Mouse (Mus musculus): ENCODE data around the gene Gmds. TPM values are rescaled to one million over a fixed set of nuclear protein-coding genes. Genes with fewer than 3 reads are reported as not detected.

Gmds gene
- polyA plus RNA-seq, 1 experiment from 2014 or later: 29.7 TPM

DNA sequence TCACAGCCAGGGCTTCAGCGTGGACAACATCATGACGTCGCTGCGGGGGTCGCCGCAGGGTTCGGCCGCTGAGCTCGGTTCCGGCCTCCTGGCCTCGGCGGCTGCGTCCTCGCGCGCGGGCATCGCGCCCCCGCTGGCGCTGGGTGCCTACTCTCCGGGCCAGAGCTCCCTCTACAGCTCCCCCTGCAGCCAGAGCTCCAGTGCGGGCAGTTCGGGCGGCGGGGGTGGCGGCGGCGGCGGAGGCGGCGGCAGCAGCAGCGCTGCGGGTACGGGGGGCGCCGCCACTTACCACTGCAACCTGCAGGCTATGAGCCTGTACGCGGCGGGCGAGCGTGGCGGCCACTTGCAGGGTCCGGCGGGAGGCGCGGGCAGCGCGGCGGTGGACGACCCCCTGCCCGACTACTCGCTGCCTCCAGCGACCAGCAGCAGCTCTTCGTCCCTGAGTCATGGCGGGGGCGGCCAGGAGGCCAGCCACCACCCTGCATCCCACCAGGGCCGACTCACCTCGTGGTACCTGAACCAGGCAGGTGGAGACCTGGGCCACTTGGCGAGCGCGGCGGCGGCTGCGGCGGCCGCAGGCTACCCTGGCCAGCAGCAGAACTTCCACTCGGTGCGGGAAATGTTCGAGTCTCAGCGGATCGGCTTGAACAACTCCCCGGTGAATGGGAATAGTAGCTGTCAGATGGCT is 530.3 kb downstream of the Gmds start:
- WGBS: under 1% methylated on average over 70 of the region's 73 CpGs
- DNase-seq (ENCODE audit: low spot score): peak; percentile 73

DNA sequence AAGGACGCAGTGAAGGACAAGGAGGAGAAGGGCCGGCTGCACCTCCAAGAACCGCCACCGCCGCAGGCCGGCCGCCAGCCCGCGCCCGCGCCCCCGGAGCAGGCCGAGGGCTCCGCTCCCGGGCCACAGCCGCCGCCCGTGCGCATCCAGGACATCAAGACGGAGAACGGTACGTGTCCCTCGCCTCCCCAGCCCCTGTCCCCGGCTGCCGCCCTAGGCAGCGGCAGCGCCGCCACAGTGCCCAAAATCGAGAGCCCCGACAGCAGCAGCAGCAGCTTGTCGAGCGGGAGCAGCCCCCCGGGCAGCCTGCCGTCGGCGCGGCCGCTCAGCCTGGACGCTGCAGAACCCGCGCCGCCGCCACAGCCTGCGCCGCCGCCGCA is 530.8 kb downstream of the Gmds start:
- no peak for DNase-seq (ENCODE audit: low spot score)
- peaks cover 72% of the 10 kb centered on the region for H3K4me1 ChIP-seq
- no peaks in the 10 kb centered on the region for H3K9me3 ChIP-seq
- under 1% methylated on average over 47 of the region's 47 CpGs for WGBS
- H3K36me3 ChIP-seq (replicated peaks): peaks cover 21% of the 10 kb centered on the region
- H3K27me3 ChIP-seq (replicated peaks; ENCODE audit: low read depth, poor library complexity, severe bottlenecking): peaks cover 99% of the 10 kb centered on the region
- H3K4me3 ChIP-seq: peak overlapping the region; percentile 77
- H3K27ac ChIP-seq (replicated peaks): peak overlapping the region; percentile 95

More for the DNA sequence above, 530.3 kb downstream of the Gmds start:
- H3K4me1 ChIP-seq: peaks cover 72% of the 10 kb centered on the region
- peak overlapping the region; percentile 77 for H3K4me3 ChIP-seq
- H3K27me3 ChIP-seq (replicated peaks; ENCODE audit: low read depth, poor library complexity, severe bottlenecking): peaks cover 99% of the 10 kb centered on the region
- H3K27ac ChIP-seq (replicated peaks): peak overlapping the region; percentile 95
- H3K9me3 ChIP-seq: no peaks in the 10 kb centered on the region
- H3K36me3 ChIP-seq (replicated peaks): peaks cover 21% of the 10 kb centered on the region

DNA sequence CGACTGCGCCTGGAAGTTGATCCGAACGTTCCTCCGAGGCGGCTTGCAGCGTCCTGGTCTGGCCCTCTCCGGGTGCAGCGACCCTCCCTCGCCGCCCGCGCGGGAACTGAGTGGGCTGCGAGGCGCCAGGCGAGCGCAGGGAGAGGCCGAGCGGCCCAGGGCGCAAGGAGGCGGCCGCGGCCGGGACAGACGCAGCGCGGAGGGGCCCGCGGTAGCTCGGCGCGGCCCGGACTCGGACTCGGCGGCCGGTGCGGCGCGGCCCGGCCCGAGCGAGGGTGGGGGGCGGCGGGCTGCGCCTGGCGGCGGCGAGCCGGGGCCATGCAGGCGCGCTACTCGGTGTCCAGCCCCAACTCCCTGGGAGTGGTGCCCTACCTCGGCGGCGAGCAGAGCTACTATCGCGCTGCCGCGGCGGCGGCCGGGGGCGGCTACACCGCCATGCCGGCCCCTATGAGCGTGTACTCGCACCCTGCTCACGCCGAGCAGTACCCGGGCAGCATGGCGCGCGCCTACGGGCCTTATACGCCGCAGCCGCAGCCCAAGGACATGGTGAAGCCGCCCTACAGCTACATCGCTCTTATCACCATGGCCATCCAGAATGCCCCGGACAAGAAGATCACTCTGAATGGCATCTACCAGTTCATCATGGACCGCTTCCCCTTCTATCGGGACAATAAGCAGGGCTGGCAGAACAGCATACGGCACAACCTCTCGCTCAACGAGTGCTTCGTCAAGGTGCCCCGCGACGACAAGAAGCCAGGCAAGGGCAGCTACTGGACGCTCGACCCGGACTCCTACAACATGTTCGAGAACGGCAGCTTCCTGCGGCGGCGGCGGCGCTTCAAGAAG is 531.4 kb downstream of the Gmds start:
- Histone ChIP-seq H3K9me3 (no peaks in the 10 kb centered on the region), H3K4me1 (peaks cover 75% of the 10 kb centered on the region), H3K36me3 (replicated peaks) (peaks cover 21% of the 10 kb centered on the region), H3K27ac (replicated peaks) (peak overlapping the region; percentile 95), H3K27me3 (replicated peaks; ENCODE audit: low read depth, poor library complexity, severe bottlenecking) (peaks cover 99% of the 10 kb centered on the region), H3K4me3 (peak overlapping the region; percentile 77)
- under 1% methylated on average over 101 of the region's 101 CpGs for WGBS
- DNase-seq (ENCODE audit: low spot score): peak; percentile 76

DNA sequence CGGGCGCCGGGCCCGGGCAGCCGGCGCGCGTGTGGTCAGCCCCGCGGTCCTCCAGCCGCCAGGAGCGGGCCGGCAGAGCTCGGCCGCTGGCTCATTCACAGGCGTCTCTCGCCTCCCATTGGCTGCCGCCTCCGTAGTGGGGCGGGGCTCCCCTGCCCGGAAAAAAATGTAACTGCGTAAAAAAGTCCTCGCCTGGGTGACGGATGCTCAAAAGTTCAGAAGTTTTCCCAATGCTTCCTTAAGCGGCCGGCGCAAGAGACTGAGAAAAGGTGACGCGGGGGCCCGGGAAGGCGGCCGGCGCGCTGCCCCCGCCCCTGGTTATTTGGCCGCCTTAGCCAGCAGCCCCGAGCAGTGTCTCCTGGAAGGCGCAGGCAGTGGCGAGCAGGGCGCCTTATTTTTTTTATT is 532.1 kb downstream of the Gmds start, which contains the start of gene Foxc1:
Foxc1 (plus strand) TSS at position 206 of the 405 bp plus-strand sequence.
- Histone ChIP-seq H3K4me3 (peak within 1 kb of the TSS; percentile 77), H3K27me3 (replicated peaks; ENCODE audit: low read depth, poor library complexity, severe bottlenecking) (peaks cover 99% of the 10 kb centered on the region), H3K4me1 (peaks cover 76% of the 10 kb centered on the region), H3K9me3 (no peaks in the 10 kb centered on the region), H3K27ac (replicated peaks) (peak within 1 kb of the TSS; percentile 95), H3K36me3 (replicated peaks) (peaks cover 15% of the 10 kb centered on the region)
- under 1% methylated on average over 40 of the region's 40 CpGs for WGBS
- DNase-seq (ENCODE audit: low spot score): peak; percentile 93

DNA sequence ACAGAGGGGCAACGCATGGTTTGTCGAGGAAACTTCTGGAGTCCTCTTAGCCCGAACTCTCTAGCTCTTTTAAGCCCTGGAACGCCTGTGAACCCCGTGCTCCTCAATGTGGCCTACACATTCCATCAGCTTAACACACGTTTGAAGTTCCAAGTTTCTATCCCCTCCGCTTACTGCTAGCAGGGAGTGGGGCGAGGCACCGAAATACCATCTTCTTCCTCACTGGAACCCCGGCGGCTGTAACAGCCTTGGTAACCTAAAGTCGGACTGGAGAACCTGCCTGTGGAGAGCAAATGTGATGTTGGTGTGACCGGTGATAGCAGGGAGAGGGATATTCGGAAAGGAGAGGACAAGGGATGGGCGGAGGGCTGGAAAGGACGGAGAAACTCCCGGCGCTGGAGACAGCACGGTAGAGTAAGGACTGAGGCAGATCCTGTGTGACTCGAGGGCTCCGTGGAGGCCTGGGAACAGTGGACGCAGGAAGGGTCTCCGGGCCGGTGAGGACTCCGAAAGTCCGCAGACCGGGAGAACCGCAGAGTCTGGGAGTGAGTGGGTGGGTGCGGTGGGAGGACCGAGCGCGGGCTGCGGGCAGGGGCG is 532.6 kb downstream of the Gmds start:
- peaks cover 76% of the 10 kb centered on the region for H3K4me1 ChIP-seq
- WGBS: under 1% methylated on average over 34 of the region's 34 CpGs

DNA sequence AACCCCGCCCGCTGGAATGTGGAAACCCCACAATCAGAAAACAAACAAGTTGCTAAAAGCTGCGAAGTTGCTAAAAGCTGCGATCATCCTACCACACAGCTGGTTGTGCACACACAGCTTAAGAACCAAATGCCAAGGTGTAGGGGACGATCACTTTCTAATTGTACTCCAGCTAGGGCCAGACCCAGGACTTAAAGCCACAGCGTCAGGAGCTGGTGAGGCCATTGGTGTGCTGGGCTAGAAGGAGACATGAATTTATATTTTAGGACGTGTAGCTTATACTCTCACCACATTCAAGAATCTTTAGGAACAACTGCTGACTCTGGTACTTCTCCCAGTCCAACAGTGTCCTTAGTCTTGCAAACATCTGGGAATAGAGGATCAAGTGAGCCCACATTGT is 534.0 kb downstream of the Gmds start:
- Histone ChIP-seq H3K4me1 (peaks cover 77% of the 10 kb centered on the region), H3K27me3 (replicated peaks; ENCODE audit: low read depth, poor library complexity, severe bottlenecking) (peaks cover 99% of the 10 kb centered on the region), H3K27ac (replicated peaks) (0 out of 2 replicates have a peak overlapping the region, but pooled peaks have one; percentile 35), H3K4me3 (peak overlapping the region; percentile 77; the same call in 1 of the 2 replicates), H3K36me3 (replicated peaks) (peaks cover 13% of the 10 kb centered on the region), H3K9me3 (no peaks in the 10 kb centered on the region)
- WGBS: 3% methylated on average over 7 of the region's 7 CpGs
- DNase-seq (ENCODE audit: low spot score): no peak

More for the DNA sequence above, 532.6 kb downstream of the Gmds start:
- no peak for DNase-seq (ENCODE audit: low spot score)
- H3K9me3 ChIP-seq: no peaks in the 10 kb centered on the region
- H3K27me3 ChIP-seq (replicated peaks; ENCODE audit: low read depth, poor library complexity, severe bottlenecking): peaks cover 99% of the 10 kb centered on the region
- peak overlapping the region; percentile 77 for H3K4me3 ChIP-seq
- peaks cover 13% of the 10 kb centered on the region for H3K36me3 ChIP-seq (replicated peaks)
- peak overlapping the region; percentile 95 for H3K27ac ChIP-seq (replicated peaks)

DNA sequence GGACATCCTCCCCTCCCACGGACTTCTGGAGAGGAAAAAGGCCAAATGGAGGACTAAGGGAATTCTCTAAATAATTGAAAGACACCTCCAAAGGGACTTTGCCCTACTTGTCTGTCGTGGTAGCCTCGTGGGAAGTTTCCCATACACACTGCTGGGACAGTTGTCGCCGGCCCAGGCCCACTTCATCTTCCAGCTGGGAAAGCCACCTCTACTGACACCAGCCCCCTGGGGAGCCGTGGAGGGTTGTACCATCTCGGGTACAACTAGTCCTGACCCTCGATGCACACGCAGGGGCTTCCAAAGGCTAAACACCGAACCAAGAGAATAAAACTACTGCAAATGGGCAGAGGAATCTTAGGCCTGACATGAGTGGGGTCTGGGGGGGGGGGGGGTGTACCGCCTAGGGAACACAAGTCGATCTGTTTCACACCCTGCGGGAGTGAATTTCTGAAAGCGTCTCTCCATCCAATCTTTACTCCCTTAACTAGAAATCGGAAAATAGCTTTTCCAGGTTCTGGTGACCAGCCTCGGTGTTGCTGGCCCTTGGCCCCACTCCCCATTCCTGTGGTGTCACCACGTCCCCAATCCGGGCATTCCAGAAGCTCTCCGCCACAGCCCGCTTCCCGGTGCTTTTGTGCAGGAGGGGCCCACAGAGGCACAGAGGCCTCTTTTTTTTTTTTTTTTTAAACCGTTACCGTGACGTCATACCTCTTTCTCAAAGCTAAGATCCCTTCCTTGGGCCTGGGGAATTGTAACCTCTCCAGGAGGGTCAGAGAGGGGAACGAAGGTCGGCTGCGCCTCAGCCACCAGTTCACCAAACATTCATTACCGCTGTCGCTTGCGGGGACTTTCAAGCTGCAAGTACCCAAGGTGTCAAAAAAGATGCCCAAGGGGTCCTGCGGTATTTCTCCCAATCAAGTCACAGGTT is 535.1 kb downstream of the Gmds start:
- H3K36me3 ChIP-seq (replicated peaks): peaks cover 9% of the 10 kb centered on the region
- no peaks in the 10 kb centered on the region for H3K9me3 ChIP-seq
- H3K27ac ChIP-seq (replicated peaks): peak overlapping the region; percentile 30; the same call in 1 of the 2 replicates
- peak overlapping the region; percentile 40 for H3K4me3 ChIP-seq
- WGBS: 1% methylated on average over 31 of the region's 31 CpGs
- peak; percentile 60 for DNase-seq (ENCODE audit: low spot score)
- peaks cover 75% of the 10 kb centered on the region for H3K4me1 ChIP-seq
- H3K27me3 ChIP-seq (replicated peaks; ENCODE audit: low read depth, poor library complexity, severe bottlenecking): peaks cover 99% of the 10 kb centered on the region

DNA sequence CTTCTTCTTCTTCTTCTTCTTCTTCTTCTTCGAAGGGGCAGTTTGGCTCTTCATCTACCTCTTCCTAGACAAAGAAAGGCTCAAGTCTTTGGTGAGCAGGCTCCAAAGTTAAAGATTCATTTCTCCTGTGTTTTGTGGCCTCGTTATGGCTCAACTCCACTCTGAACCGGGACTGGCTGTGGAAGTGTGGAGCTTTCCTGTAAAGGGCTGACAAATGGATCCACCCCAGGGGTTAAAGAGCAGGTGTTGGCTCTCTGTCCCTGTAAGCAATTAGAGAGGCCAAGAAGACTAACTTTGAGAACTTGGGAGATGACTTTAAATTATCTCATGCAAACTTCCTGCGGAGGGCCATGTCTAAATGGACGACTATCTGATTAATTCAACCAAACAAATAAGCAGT is 536.1 kb downstream of the Gmds start:
- peaks cover 75% of the 10 kb centered on the region for H3K4me1 ChIP-seq
- H3K36me3 ChIP-seq (replicated peaks): no peaks in the 10 kb centered on the region
- no peak for DNase-seq (ENCODE audit: low spot score)
- no peaks in the 10 kb centered on the region for H3K9me3 ChIP-seq
- no peak overlapping the region for H3K4me3 ChIP-seq
- H3K27me3 ChIP-seq (replicated peaks; ENCODE audit: low read depth, poor library complexity, severe bottlenecking): peaks cover 99% of the 10 kb centered on the region
- no peak overlapping the region for H3K27ac ChIP-seq (replicated peaks)
- WGBS: 7% methylated on average over 5 of the region's 5 CpGs

DNA sequence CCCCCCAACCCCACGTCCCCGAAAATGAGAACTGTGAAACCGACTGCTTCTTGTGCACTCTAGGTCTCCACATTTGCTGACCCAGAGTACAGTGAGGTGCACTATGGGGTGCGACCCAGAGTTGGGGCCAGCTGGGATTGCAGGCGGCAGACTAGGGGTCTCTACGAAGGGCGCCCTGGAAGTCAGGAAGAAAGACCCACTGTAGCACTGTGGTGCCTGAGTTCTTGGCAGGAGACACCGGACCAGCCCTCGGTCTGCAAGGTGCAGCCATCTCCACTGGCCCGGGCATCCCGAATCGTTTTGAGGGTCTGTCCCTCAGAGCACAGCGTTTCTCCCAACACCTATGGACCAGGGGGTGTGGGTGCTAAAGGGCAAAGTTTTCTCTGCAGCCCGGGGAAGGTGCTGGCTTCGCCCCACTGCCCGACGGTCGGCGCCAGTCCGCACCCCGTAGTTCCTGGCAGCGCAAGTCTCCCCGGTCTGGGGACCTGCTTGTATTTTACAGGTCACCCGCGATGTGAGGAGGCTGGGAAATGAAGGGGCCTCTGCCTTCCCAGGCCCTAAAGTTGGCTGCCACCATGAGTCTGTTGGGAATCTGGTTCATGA is 536.7 kb downstream of the Gmds start:
- Histone ChIP-seq H3K27ac (replicated peaks) (peak overlapping the region; percentile 45), H3K4me3 (peak overlapping the region; percentile 49), H3K4me1 (peaks cover 71% of the 10 kb centered on the region), H3K36me3 (replicated peaks) (no peaks in the 10 kb centered on the region), H3K9me3 (no peaks in the 10 kb centered on the region), H3K27me3 (replicated peaks; ENCODE audit: low read depth, poor library complexity, severe bottlenecking) (peaks cover 95% of the 10 kb centered on the region)
- WGBS: 3% methylated on average over 25 of the region's 25 CpGs
- peak; percentile 52 for DNase-seq (ENCODE audit: low spot score)

DNA sequence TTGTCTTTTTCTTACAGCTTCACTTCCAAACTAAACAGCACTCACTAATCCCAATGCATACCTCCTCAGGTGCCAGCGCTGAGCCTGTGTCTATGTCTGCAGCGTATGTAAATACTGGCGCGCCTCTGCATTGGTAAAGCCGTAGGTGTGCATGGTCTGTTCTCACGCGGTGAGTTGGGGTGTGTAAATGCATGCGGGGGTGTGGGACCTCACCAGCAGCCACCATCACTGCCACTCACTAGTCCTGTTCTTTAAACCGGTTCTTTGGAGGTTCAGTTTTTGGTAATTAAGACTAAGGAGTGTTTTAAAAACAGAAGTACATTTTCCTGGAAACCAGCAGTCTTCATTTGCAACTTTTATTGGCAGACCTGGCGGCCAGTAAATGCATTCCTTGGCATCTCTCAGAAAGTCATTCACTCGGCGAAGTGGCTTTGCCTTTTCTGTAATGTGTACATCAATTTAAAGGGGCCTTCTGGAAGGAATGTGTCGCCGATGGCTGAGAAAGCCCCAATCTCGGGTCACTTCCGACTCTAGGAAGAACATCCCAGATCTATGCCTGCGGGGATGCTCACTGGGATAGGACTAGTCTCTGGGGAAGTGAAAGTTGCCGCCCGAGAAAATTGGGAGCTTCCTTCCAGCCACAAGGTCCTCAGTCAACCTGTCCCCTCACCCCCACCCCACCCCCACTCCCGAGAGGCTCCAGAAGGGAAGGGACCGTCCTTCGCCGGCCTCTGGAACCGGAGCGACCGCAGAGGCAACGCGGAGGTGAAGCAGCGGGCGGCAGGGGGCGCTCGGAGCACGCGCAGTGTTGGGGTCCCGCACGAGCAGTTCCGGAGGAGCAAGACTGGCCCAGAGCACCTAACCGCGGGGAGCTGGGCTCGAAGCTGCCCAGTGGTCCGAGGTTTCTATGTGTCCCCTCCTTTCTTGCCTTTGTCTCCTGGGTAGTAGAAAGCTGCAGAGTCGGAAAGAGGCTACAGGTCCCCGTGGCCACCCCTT is 537.7 kb downstream of the Gmds start:
- H3K27ac ChIP-seq (replicated peaks): peak overlapping the region; percentile 45; the same call in 1 of the 2 replicates
- WGBS: 1% methylated on average over 43 of the region's 43 CpGs
- H3K4me3 ChIP-seq: peak overlapping the region; percentile 49
- DNase-seq (ENCODE audit: low spot score): peak; percentile 93
- no peaks in the 10 kb centered on the region for H3K9me3 ChIP-seq
- H3K4me1 ChIP-seq: peaks cover 67% of the 10 kb centered on the region
- H3K27me3 ChIP-seq (replicated peaks; ENCODE audit: low read depth, poor library complexity, severe bottlenecking): peaks cover 94% of the 10 kb centered on the region
- H3K36me3 ChIP-seq (replicated peaks): no peaks in the 10 kb centered on the region
